ENCODE assay signal across 18 mouse cellular contexts in the genomic region with DNA sequence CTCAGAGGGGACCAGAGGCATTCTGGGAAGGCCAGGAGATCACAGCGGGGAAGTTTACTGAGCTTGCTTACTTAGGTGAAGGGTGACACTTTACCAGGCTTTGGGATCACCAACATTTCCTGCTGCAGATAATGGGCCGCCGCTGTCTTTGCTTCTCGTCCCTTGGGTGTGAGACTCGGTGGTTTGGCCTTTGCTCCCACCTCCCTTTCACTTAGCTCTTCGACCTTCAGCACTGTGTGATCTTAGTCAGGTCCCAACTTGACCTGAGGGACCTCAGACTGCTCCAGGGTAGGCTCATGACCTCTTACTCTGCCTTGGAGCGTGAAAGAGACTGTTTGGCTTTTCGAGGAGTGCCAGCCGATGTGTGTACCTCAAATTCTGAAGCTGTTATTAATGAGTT. TPM values are rescaled to one million over a fixed set of nuclear protein-coding genes. Genes with fewer than 3 reads are reported as not detected.
DNase-seq lines count a peak whose midpoint lies in the region; ATAC-seq and TF ChIP-seq lines count a peak whose summit lies in the region.
"Had no signal": no experiment of that assay in that cellular context is flagged by ENCODE, and none has a peak within 500 bp of the region (broad histone marks: within the 10 kb centered on the region; RNA-seq: fewer than 3 reads in every experiment).

No protein-coding gene starts in this region.

- H3K4me2 ChIP-seq in intestine, postnatal 0 days (replicated peaks; ENCODE audit: low read depth), result no peak overlapping the region
- H3K4me2 ChIP-seq: embryonic facial prominence, embryonic 12.5 days; forebrain, embryonic 15.5 days; heart, embryonic 12.5 days; hindbrain, embryonic 15.5 days had no signal

- H3K9me3 ChIP-seq in ES-E14 (ENCODE audit: control insufficient read depth, insufficient read depth, low read depth, low read length), result no peaks in the 10 kb centered on the region
- H3K9me3 ChIP-seq in intestine, postnatal 0 days (ENCODE audit: control insufficient read depth), result no peaks in the 10 kb centered on the region
- H3K9me3 ChIP-seq: embryonic facial prominence, embryonic 12.5 days; forebrain, embryonic 15.5 days; heart, embryonic 12.5 days; hindbrain, embryonic 10.5 days; hindbrain, embryonic 15.5 days had no signal

- peaks cover 1 to 12% of the 10 kb centered on the region in 2 experiments; a peak in 1 of 4 replicates for H3K4me1 ChIP-seq in ES-E14 (ENCODE audit: control insufficient read depth in 2 of 2, insufficient read depth in 2 of 2, low read length in 2 of 2, poor library complexity in 1 of 2)
- 0 out of 2 replicates have a peak, but pooled peaks cover 5% of the 10 kb centered on the region for H3K4me1 ChIP-seq in intestine, postnatal 0 days (replicated peaks; ENCODE audit: control insufficient read depth, insufficient read depth, low read length)

- WGBS in intestine, postnatal 0 days, result 33% methylated on average over 9 of the region's 9 CpGs

- no peak overlapping the region for H3K4me3 ChIP-seq in ES-E14 (ENCODE audit: insufficient read depth in 1 of 2, low read depth in 1 of 2, low read length in 2 of 2, poor library complexity in 1 of 2, severe bottlenecking in 1 of 2)
- H3K4me3 ChIP-seq in intestine, postnatal 0 days (ENCODE audit: low read depth, low read length), result no peak overlapping the region
- H3K4me3 ChIP-seq: embryonic facial prominence, embryonic 12.5 days; forebrain, embryonic 15.5 days; heart, embryonic 12.5 days; hindbrain, embryonic 10.5 days; hindbrain, embryonic 15.5 days had no signal

- no peaks in the 10 kb centered on the region for H3K36me3 ChIP-seq in ES-E14 (ENCODE audit: control insufficient read depth, insufficient read depth, low read length, poor library complexity, severe bottlenecking)
- peaks cover 4% of the 10 kb centered on the region; the same call in 1 of the 2 replicates for H3K36me3 ChIP-seq in intestine, postnatal 0 days (ENCODE audit: control insufficient read depth, insufficient read depth)
- H3K36me3 ChIP-seq: embryonic facial prominence, embryonic 12.5 days; forebrain, embryonic 15.5 days; heart, embryonic 12.5 days; hindbrain, embryonic 10.5 days; hindbrain, embryonic 15.5 days had no signal

- H3K27ac ChIP-seq in ES-E14 (ENCODE audit: insufficient read depth, low read depth, low read length, poor library complexity, severe bottlenecking), result no peak overlapping the region
- H3K27ac ChIP-seq in intestine, postnatal 0 days (ENCODE audit: low read depth, low read length), result peak overlapping the region; percentile 28; the same call in 1 of the 2 replicates
- H3K27ac ChIP-seq: embryonic facial prominence, embryonic 12.5 days; forebrain, embryonic 15.5 days; hindbrain, embryonic 10.5 days; hindbrain, embryonic 15.5 days had no signal

- in situ Hi-C loops in ES-E14 (cut with MboI; ENCODE audit: low sequenced_read_pairs in 2 of 2, unreplicated experiment in 2 of 2), result no loop called here

- ATAC-seq in intestine, postnatal 0 days, result peak; percentile 31; the same call in 1 of the 2 replicates
- ATAC-seq: forebrain, embryonic 15.5 days; Patski had no signal

- H3K9ac ChIP-seq in ES-E14 (ENCODE audit: insufficient read depth, low read depth, low read length, poor library complexity, severe bottlenecking), result no peak overlapping the region
- H3K9ac ChIP-seq in intestine, postnatal 0 days (ENCODE audit: low read depth, low read length), result no peak overlapping the region
- H3K9ac ChIP-seq: embryonic facial prominence, embryonic 12.5 days; forebrain, embryonic 15.5 days; heart, embryonic 12.5 days; hindbrain, embryonic 15.5 days had no signal

- no peak for TF ChIP-seq CTCF in intestine, postnatal 0 days (IDR thresholded peaks at IDR 0.05; ENCODE audit: low read depth)

- DNase-seq in ES-E14 (ENCODE audit: low read depth, low spot score), result peak; percentile 19
- DNase-seq in induced T-regulatory cell, adult 2 months (ENCODE audit: low read depth), result peak; percentile 43
- DNase-seq in layer of hippocampus, postnatal 14 days (ENCODE audit: low spot score in 2 of 2), result no peak
- no peak for DNase-seq in cerebellum, adult 9-11 months
- DNase-seq in heart, adult 11 months, result no peak
- DNase-seq: adrenal gland, adult 2 months; cerebellum, adult 11 months; cerebellum, adult 8-10 months; cerebellum, postnatal 25 days; gastrocnemius, postnatal 14 days; kidney, adult 11 months had no signal

- peaks cover 7% of the 10 kb centered on the region; the same call in 1 of the 2 replicates for H3K27me3 ChIP-seq in intestine, postnatal 0 days (replicated peaks; ENCODE audit: control insufficient read depth, insufficient read depth, low read length)

TF ChIP-seq in ES-E14, 5 proteins besides CTCF, POLR2A, EP300 and RAD21:
- TF ChIP-seq MAFK (IDR thresholded peaks at IDR 0.05; ENCODE audit: insufficient read depth, low read depth, low read length) (no peak), ZNF384 (IDR thresholded peaks at IDR 0.05; ENCODE audit: low read depth, low read length) (no peak), CHD2 (IDR thresholded peaks at IDR 0.05; ENCODE audit: low read depth, low read length) (no peak), HCFC1 (IDR thresholded peaks at IDR 0.05; ENCODE audit: borderline replicate concordance, insufficient read depth, low read length) (no peak), ZC3H11A (IDR thresholded peaks at IDR 0.05; ENCODE audit: borderline replicate concordance, low read depth, low read length) (no peak)

RNA-seq across cellular contexts. Expression of a gene that starts 1.9 kb away (rescaled TPM):
- 18.2 and 39.0 TPM in 2 replicates for total RNA-seq in ES-E14 (2012; rRNA removed)
- polyA plus RNA-seq in intestine, postnatal 0 days (2015; fragmentation: Nextera tagmentation; extraction: Ambion mirVana), result 65.3 and 72.5 TPM in 2 replicates
- total RNA-seq in layer of hippocampus, postnatal 14 days (2021), result 1 to 10 TPM; 2.0 to 2.1 TPM

RNA-seq across cellular contexts. Expression of a gene that starts 30.5 kb away (rescaled TPM):
- total RNA-seq in ES-E14 (2012; rRNA removed), result 25.6 and 40.3 TPM in 2 replicates
- polyA plus RNA-seq in intestine, postnatal 0 days (2015; fragmentation: Nextera tagmentation; extraction: Ambion mirVana), result 1.4 and 2.8 TPM in 2 replicates
- 10 to 100 TPM; 79.1 to 82.0 TPM for total RNA-seq in layer of hippocampus, postnatal 14 days (2021)

RNA-seq across cellular contexts. Expression of a gene that starts 43.4 kb away (rescaled TPM):
- 2.4 and 3.3 TPM in 2 replicates for total RNA-seq in ES-E14 (2012; rRNA removed)
- polyA plus RNA-seq in intestine, postnatal 0 days (2015; fragmentation: Nextera tagmentation; extraction: Ambion mirVana), result 37.2 and 41.1 TPM in 2 replicates
- total RNA-seq in layer of hippocampus, postnatal 14 days (2021), result 1 to 10 TPM; 1.7 to 1.9 TPM
- total RNA-seq: gastrocnemius, postnatal 14 days had no signal

Comparison
In these comparisons a context has a peak if more than half of its experiments do, and no peak if none do; other contexts are left out.
1. DNase-seq: peak in ES-E14 (single experiment) and induced T-regulatory cell, adult 2 months (single experiment); none in layer of hippocampus, postnatal 14 days (0 of 2), cerebellum, adult 9-11 months (single experiment) and heart, adult 11 months (single experiment).